Mouse (Mus musculus) forebrain, embryonic 16.5 days (tissue): ENCODE data around the gene Itgb1bp1. TPM values are rescaled to one million over a fixed set of nuclear protein-coding genes. Genes with fewer than 3 reads are reported as not detected.

ENCODE experiments used
- ATAC-seq: fragments of 200-750 bp; cut with Nextera tagmentation; 2 replicates; pipeline ENCODE4 v1.8.0; 2017; ENCODE audit warnings: mild to moderate bottlenecking, moderate library complexity
- H3K27ac ChIP-seq: fragments of 300-500 bp; sonication (generic); 2 replicates; pipeline ENCODE4 v1.5.1; 2014; ENCODE audit warnings: low read length, control low read depth
- H3K27me3 ChIP-seq: fragments of 300-500 bp; sonication (generic); replicated peaks from 2 replicates; pipeline ENCODE4 v1.6.1; 2014; ENCODE audit warnings: low read length; ENCODE audit not compliant: control insufficient read depth, insufficient read depth
- H3K36me3 ChIP-seq: fragments of 300-500 bp; sonication (generic); 2 replicates; pipeline ENCODE4 v1.6.1; 2014; ENCODE audit not compliant: control insufficient read depth, insufficient read depth
- H3K4me1 ChIP-seq: fragments of 300-500 bp; sonication (generic); replicated peaks from 2 replicates; pipeline ENCODE4 v1.6.1; 2014; ENCODE audit warnings: low read length; ENCODE audit not compliant: control insufficient read depth, insufficient read depth
- H3K4me2 ChIP-seq: fragments of 300-500 bp; sonication (generic); 2 replicates; pipeline ENCODE4 v1.6.1; 2014; ENCODE audit warnings: mild to moderate bottlenecking, low read length, control low read depth
- H3K4me3 ChIP-seq: fragments of 300-500 bp; sonication (generic); replicated peaks from 2 replicates; pipeline ENCODE4 v1.5.1; 2014; ENCODE audit warnings: mild to moderate bottlenecking, low read length, control low read depth
- H3K9ac ChIP-seq: fragments of 300-500 bp; sonication (generic); replicated peaks from 2 replicates; pipeline ENCODE4 v1.6.1; 2014; ENCODE audit warnings: low read depth, low read length, control low read depth
- H3K9me3 ChIP-seq: fragments of 300-500 bp; sonication (generic); 2 replicates; pipeline ENCODE4 v1.6.1; 2016; ENCODE audit warnings: low read length; ENCODE audit not compliant: control insufficient read depth
- WGBS: fragments of 180-500 bp; shearing (Covaris S2); extraction: QIAGEN DNeasy Blood & Tissue Kit; methylation state at CpG from one replicate; pipeline ENCODE4 v1.1.7; 2014; 5-methylcytosine and 5-hydroxymethylcytosine counted together
- polyA plus RNA-seq: library from polyadenylated mRNA; unstranded; fragments of >200 nt; fragmentation: Nextera tagmentation; extraction: Ambion mirVana; gene quantifications from 2 replicates; pipeline ENCODE4 v1.2.1, GENCODE M21; 2015

Itgb1bp1 gene
- polyA plus RNA-seq, 1 experiment from 2014 or later = 43.5 TPM

DNA sequence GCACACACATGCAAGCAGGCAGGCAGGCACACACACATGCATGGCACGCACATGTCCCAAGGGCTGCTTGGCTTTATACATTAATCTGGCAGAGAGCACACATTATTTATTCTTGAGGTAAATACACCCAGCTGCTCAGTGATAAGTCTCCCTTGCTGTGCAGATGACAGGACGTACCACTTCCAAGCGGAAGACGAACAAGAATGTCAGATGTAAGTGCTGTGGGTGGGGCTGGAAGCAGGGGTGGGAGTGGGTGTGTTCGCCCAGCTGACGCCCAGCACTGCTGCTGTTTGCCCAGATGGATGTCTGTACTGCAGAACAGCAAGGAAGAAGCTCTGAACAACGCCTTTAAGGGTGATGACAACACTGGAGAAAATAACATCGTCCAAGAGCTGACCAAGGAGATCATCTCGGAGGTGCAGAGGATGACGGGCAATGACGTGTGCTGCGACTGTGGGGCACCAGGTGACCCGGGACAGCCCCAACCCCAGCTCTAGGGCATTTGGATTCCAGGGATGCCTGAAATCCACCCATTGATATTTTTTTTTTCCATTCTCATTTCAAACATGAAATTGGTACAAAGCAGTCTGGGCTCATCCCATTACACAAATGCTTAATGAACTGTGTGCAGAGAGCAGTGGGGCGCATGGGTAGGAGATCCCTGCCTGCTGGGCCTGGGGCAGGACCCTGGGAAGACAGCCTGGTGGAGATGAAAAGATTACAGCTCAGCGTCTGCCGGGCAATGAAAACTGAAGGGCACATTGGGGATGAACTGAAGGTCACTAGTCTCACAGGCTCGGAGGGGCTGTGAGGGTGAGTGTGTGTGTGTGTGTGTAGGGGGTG lies 56.8 kb downstream of the Itgb1bp1 start:
- Histone ChIP-seq H3K36me3 (0 out of 2 replicates have a peak, but pooled peaks cover 2% of the 10 kb centered on the region), H3K27me3 (no peaks in the 10 kb centered on the region), H3K4me2 (no peak overlapping the region), H3K9ac (no peak overlapping the region), H3K9me3 (no peaks in the 10 kb centered on the region), H3K4me3 (no peak overlapping the region), H3K4me1 (peaks cover 2% of the 10 kb centered on the region; the same call in 1 of the 2 replicates), H3K27ac (no peak overlapping the region)
- WGBS = 80% methylated on average over 17 of the region's 17 CpGs
- peak; percentile 26 for ATAC-seq

DNA sequence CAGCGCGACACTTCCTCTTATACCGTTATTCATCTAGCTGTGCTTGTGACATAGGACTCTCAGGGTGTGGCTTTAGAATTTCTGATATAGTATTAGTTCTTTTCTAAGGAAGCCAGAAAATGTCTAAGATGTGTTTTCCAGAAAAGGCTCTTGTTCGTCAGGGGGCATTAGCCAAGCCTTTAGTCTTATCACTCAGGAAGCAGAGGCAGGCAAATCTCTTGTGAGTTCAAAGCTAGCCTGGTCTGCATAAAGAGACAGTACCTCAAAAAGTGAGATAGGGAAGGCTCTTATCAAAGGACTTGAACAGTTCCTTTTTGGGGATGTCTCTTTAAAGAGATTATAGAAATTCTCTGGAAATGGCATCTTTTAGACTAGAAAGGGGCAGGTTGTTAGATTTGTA lies 57.4 kb downstream of the Itgb1bp1 start:
- 97% methylated on average over 4 of the region's 4 CpGs for WGBS
- Histone ChIP-seq H3K36me3 (0 out of 2 replicates have a peak, but pooled peaks cover 4% of the 10 kb centered on the region), H3K4me1 (peaks cover 2% of the 10 kb centered on the region; the same call in 1 of the 2 replicates)

DNA sequence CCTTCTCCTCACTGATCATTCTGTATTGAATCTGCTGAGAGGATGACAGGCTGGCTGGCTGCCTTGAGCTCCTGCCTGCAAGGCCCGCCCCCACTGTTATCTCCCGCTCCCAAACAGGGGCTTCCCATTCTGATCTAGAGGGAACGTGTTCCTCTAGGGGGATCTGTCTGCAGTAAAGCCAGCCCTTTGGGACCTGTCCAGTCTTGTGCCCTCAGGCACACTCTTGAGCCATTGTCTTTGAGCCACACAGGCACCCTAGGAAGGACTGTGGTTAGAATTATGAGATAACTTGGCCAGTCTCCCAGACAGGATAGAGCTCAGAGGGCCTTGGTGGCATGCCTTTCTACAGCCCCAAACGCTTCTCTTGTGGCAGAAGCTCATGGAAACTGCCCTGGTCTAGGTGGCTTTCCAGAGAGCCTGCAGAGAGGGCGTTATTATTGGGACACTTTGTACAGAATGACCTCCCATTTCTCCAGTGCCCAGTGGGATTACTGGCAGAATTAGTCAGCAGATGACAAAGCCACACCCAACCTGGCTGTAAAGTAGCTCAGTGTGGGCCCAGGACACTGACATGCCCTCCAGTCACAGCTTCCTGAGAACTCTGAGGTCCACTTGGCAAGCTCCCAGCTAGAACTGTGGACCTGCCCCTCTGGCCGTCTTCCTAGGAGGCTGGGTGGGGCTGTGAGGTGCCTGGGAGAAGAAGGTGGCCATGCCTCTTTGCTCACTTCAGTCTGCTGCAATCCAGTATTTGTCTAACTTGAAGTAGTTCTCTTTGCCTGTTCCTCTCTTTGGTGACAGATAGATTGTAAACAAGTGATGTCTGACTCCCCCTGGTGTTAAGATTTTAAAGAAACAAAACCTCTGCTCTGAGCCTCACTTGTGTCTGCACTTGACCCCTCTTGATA lies 58.8 kb downstream of the Itgb1bp1 start:
- ATAC-seq = peak; percentile 52
- Histone ChIP-seq H3K36me3 (0 out of 2 replicates have a peak, but pooled peaks cover 2% of the 10 kb centered on the region), H3K4me3 (no peak overlapping the region), H3K9me3 (no peaks in the 10 kb centered on the region), H3K27ac (no peak overlapping the region), H3K9ac (no peak overlapping the region), H3K4me2 (no peak overlapping the region), H3K4me1 (peaks cover 2% of the 10 kb centered on the region; the same call in 1 of the 2 replicates), H3K27me3 (no peaks in the 10 kb centered on the region)
- WGBS = 48% methylated on average over 6 of the region's 6 CpGs

More for the DNA sequence above, 57.4 kb downstream of the Itgb1bp1 start:
- H3K9ac ChIP-seq = no peak overlapping the region
- no peak overlapping the region for H3K27ac ChIP-seq
- H3K4me2 ChIP-seq = no peak overlapping the region
- H3K4me3 ChIP-seq = no peak overlapping the region
- no peaks in the 10 kb centered on the region for H3K9me3 ChIP-seq
- no peaks in the 10 kb centered on the region for H3K27me3 ChIP-seq
- no peak for ATAC-seq

DNA sequence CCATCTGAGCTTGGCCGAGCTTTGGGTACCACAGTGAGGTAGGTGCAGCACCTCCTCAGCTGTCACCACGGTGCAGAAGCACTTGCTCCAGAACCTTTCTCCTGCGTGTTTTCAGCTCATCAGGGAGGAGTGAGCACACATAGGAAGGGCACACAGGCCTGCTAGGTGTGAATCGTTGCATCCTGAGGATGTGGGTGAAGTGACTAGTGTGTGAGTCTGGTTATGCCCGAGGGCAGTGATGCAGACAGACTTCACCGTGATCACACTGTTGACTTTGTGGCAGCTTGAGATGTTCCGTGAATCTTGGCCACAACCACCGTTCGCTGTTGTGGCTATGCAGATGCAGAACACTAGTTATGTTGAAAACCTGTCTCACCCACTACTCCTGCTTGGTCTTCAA lies 59.8 kb downstream of the Itgb1bp1 start:
- no peak overlapping the region for H3K9ac ChIP-seq
- peaks cover 2% of the 10 kb centered on the region; the same call in 1 of the 2 replicates for H3K4me1 ChIP-seq
- H3K9me3 ChIP-seq = no peaks in the 10 kb centered on the region
- no peak for ATAC-seq
- H3K27me3 ChIP-seq = no peaks in the 10 kb centered on the region
- no peak overlapping the region for H3K27ac ChIP-seq
- 0 out of 2 replicates have a peak, but pooled peaks cover 2% of the 10 kb centered on the region for H3K36me3 ChIP-seq
- 90% methylated on average over 9 of the region's 9 CpGs for WGBS
- no peak overlapping the region for H3K4me3 ChIP-seq
- no peak overlapping the region for H3K4me2 ChIP-seq

DNA sequence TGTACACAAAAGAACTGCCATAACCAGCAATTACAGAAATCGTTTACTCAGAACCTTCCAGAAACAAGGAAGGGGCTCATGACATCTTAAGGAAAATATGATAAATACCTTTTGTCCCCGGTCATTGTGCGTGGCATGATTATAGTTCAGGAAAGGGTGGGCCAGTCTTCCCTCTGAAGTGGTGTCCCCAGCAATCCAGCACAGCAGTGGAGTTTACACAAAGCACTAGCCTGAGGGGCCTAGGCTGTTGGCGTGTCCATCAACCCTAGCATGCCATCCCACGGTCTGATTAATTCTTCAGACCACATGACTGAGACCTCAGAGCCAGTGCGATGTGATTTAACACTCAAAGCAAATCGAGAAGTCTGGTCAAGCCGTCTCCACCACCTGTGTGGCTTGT lies 60.7 kb downstream of the Itgb1bp1 start:
- Histone ChIP-seq H3K27me3 (no peaks in the 10 kb centered on the region), H3K4me1 (peaks cover 2% of the 10 kb centered on the region; the same call in 1 of the 2 replicates), H3K9ac (no peak overlapping the region), H3K4me2 (no peak overlapping the region), H3K9me3 (no peaks in the 10 kb centered on the region), H3K4me3 (no peak overlapping the region), H3K36me3 (0 out of 2 replicates have a peak, but pooled peaks cover 2% of the 10 kb centered on the region), H3K27ac (no peak overlapping the region)
- ATAC-seq = no peak
- WGBS = 67% methylated on average over 8 of the region's 8 CpGs

DNA sequence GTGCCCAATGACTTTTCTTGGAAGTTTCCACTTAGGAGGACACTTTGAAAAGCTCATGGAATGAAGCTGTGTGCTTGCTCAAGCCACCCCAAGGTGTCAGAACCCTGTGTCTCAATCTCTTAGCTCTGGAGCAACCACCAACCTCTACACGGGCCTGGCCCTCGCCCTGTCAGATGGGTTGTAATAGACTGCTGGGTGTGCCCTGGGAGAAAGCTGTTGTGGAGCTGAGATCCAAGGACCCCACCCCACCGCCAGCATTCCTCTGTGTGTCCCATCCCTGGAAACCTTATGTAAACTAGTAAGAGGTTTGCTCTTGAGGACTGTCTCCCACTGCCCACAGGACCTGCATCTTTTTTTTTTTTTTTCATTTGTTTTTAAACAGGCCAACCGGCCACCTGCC lies 62.2 kb downstream of the Itgb1bp1 start:
- Histone ChIP-seq H3K4me1 (peaks cover 2% of the 10 kb centered on the region; the same call in 1 of the 2 replicates), H3K4me3 (no peak overlapping the region), H3K4me2 (no peak overlapping the region), H3K27me3 (no peaks in the 10 kb centered on the region), H3K9me3 (no peaks in the 10 kb centered on the region), H3K36me3 (0 out of 2 replicates have a peak, but pooled peaks cover 2% of the 10 kb centered on the region), H3K27ac (no peak overlapping the region), H3K9ac (no peak overlapping the region)
- ATAC-seq = no peak
- 95% methylated on average over 4 of the region's 4 CpGs for WGBS

DNA sequence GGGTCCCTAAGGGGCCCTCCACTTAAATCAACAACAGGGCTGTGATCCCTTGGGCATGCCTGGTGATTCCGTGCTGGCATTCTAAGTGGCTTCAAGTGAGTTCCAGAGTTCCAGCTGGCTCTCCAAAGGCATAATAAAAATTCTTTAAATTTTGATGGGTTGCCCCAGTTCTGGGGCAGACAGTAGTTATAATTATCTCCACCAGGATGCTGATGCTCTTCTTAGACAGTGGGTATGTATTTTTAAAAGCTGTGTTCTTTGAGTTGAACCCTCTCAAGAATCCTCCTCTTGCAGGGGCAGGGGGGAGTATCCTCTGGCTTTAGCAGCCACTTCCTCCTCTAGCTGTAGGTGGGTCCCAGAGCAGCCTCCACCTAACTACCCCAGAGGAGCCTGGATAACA lies 65.5 kb downstream of the Itgb1bp1 start:
- Histone ChIP-seq H3K27ac (no peak overlapping the region), H3K9ac (no peak overlapping the region), H3K4me1 (no peaks in the 10 kb centered on the region), H3K4me3 (no peak overlapping the region), H3K27me3 (no peaks in the 10 kb centered on the region), H3K9me3 (no peaks in the 10 kb centered on the region), H3K4me2 (no peak overlapping the region), H3K36me3 (peaks cover 5% of the 10 kb centered on the region; the same call in 1 of the 2 replicates)
- ATAC-seq = no peak
- WGBS = 80% methylated on average over 1 of the region's 1 CpGs

DNA sequence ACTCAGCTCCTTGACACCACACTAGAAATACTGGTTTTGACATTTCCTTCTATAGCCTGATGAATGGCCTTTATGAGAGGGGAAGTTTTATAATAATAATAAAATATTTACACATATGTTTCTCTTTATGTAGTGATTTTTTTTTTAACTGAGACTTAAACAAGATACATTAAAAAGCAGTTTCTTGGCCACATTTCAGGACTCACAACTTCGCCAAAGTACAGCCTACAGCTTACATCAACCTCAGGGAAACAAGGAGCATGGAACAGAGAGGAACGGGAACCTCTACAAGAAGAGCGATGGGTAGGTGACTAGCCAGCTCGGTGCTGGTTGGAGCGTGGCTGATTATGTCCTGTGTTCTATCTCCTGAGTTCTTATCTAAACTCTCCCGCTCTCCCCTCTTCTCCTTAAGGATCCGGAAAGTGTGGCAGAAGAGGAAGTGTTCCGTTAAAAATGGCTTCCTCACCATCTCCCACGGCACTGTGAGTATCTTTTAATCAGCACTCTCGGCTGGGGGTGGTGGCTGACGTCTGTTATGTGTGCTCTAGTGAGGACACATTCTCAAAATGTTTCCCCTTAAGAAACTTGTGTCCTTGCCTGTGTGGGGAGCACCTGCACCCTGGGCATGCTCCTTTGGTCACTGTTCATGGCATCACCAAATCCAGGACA lies 68.2 kb downstream of the Itgb1bp1 start:
- Histone ChIP-seq H3K27me3 (no peaks in the 10 kb centered on the region), H3K4me1 (no peaks in the 10 kb centered on the region), H3K9ac (no peak overlapping the region), H3K27ac (no peak overlapping the region), H3K36me3 (peaks cover 3% of the 10 kb centered on the region), H3K9me3 (no peaks in the 10 kb centered on the region), H3K4me2 (no peak overlapping the region), H3K4me3 (no peak overlapping the region)
- WGBS = 95% methylated on average over 11 of the region's 11 CpGs
- no peak for ATAC-seq
